Mouse (Mus musculus): ENCODE data around the gene Cd164l2. TPM values are rescaled to one million over a fixed set of nuclear protein-coding genes. Genes with fewer than 3 reads are reported as not detected.

Gene Cd164l2
- polyA plus RNA-seq, 2 experiments, result 0.06 TPM; not detected in 1

GRCm38 (mm10) chr4:133184031-133184897, 27.7 kb upstream of the Cd164l2 start:
- no peak for ATAC-seq (ENCODE audit: insufficient read depth)
- H3K9me3 ChIP-seq (ENCODE audit: control insufficient read depth, low read length), result no peaks in the 10 kb centered on the region
- DNase-seq (ENCODE audit: low read depth in 3 of 3, low spot score in 3 of 3), result no peak
- no peaks in the 10 kb centered on the region for H3K27me3 ChIP-seq (ENCODE audit: control insufficient read depth, insufficient read depth, low read length)
- H3K36me3 ChIP-seq (replicated peaks; ENCODE audit: control insufficient read depth, insufficient read depth, low read depth), result peaks cover 19% of the 10 kb centered on the region
- no peak overlapping the region for H3K9ac ChIP-seq (replicated peaks)
- no peak for TF ChIP-seq CTCF (IDR thresholded peaks at IDR 0.05; ENCODE audit: low read depth)
- no peak for TF ChIP-seq EP300 (IDR thresholded peaks at IDR 0.05; ENCODE audit: low read depth)
- WGBS (ENCODE audit: insufficient replicate concordance), result 77% methylated on average over 14 of the region's 14 CpGs
- H3K4me2 ChIP-seq (ENCODE audit: low read depth), result 0 out of 2 replicates have a peak overlapping the region, but pooled peaks have one; percentile 11
- H3K4me3 ChIP-seq (ENCODE audit: insufficient read depth in 1 of 2, low read depth in 2 of 2, low read length in 2 of 2), result no peak overlapping the region
- peaks cover 0 to 3% of the 10 kb centered on the region in 2 experiments; a peak in 1 of 4 replicates for H3K4me1 ChIP-seq (replicated peaks; ENCODE audit: control insufficient read depth in 2 of 2, insufficient read depth in 2 of 2, low read length in 1 of 2)
- no peak overlapping the region for H3K27ac ChIP-seq

DNA sequence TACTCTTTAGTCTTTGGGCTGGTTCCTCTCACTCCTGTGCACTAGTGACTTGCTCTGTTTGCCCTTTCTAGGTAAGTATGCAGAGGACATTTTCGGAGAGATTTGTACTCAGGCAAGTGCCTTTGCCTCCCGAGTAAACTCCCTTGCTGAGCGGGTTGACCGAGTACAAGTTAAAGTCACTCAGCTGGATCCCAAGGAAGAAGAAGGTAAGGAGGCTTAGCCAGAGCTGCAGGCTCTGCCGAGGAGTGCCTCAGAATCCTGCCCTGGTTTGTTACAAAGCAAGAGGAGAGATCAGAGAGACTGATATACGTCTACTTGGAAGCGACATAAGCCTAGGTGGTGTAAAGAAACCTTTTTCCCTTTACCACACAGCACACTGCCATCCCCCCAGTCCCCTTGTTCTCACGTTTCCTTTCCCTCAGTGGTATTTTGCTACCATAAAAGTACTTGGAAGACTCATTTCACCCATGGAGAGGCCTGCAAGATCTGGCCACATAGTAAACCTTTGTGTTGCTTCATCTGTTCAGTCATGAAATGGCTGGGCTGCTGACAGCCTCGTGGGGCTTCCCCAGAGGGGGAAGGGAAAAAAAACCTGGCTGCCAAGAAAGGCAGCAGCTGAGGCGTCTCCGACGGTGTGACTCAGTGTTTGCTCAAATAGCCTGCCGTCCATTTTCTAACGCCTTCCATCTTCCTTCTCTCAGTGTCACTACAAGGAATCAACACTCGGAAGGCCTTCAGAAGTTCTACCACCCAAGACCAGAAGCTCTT, 26.8 kb upstream of the Cd164l2 start:
- TF ChIP-seq CTCF (IDR thresholded peaks at IDR 0.05; ENCODE audit: low read depth) (no peak), EP300 (IDR thresholded peaks at IDR 0.05; ENCODE audit: low read depth) (no peak)
- no peak overlapping the region for H3K4me3 ChIP-seq (ENCODE audit: insufficient read depth in 1 of 2, low read depth in 2 of 2, low read length in 2 of 2)
- no peak for DNase-seq (ENCODE audit: low read depth in 3 of 3, low spot score in 3 of 3)
- no peaks in the 10 kb centered on the region for H3K27me3 ChIP-seq (ENCODE audit: control insufficient read depth, insufficient read depth, low read length)
- H3K4me2 ChIP-seq (ENCODE audit: low read depth), result no peak overlapping the region
- 69% methylated on average over 15 of the region's 15 CpGs for WGBS (ENCODE audit: insufficient replicate concordance)
- peaks cover 27% of the 10 kb centered on the region for H3K36me3 ChIP-seq (replicated peaks; ENCODE audit: control insufficient read depth, insufficient read depth, low read depth)
- H3K4me1 ChIP-seq (replicated peaks; ENCODE audit: control insufficient read depth in 2 of 2, insufficient read depth in 2 of 2, low read length in 1 of 2), result peaks cover 0 to 3% of the 10 kb centered on the region in 2 experiments; a peak in 1 of 4 replicates
- H3K9me3 ChIP-seq (ENCODE audit: control insufficient read depth, low read length), result no peaks in the 10 kb centered on the region
- no peak for ATAC-seq (ENCODE audit: insufficient read depth)
- no peak overlapping the region for H3K27ac ChIP-seq
- no peak overlapping the region for H3K9ac ChIP-seq (replicated peaks)

- no peak overlapping the region for H3K4me2 ChIP-seq (ENCODE audit: low read depth)
- 92% methylated on average over 8 of the region's 8 CpGs for WGBS (ENCODE audit: insufficient replicate concordance)
- TF ChIP-seq EP300 (IDR thresholded peaks at IDR 0.05; ENCODE audit: low read depth), result no peak
- no peak for TF ChIP-seq CTCF (IDR thresholded peaks at IDR 0.05; ENCODE audit: low read depth)
- H3K9me3 ChIP-seq (ENCODE audit: control insufficient read depth, low read length), result no peaks in the 10 kb centered on the region
- peaks cover 27% of the 10 kb centered on the region for H3K36me3 ChIP-seq (replicated peaks; ENCODE audit: control insufficient read depth, insufficient read depth, low read depth)
- H3K27me3 ChIP-seq (ENCODE audit: control insufficient read depth, insufficient read depth, low read length), result no peaks in the 10 kb centered on the region
- DNase-seq (ENCODE audit: low read depth in 3 of 3, low spot score in 3 of 3) (no peak), ATAC-seq (ENCODE audit: insufficient read depth) (no peak)
- H3K4me1 ChIP-seq (replicated peaks; ENCODE audit: control insufficient read depth in 2 of 2, insufficient read depth in 2 of 2, low read length in 1 of 2), result peaks cover 0 to 3% of the 10 kb centered on the region in 2 experiments; a peak in 1 of 4 replicates
- no peak overlapping the region for H3K9ac ChIP-seq (replicated peaks)
- no peak overlapping the region for H3K4me3 ChIP-seq (ENCODE audit: insufficient read depth in 1 of 2, low read depth in 2 of 2, low read length in 2 of 2)
- no peak overlapping the region for H3K27ac ChIP-seq
Measured at GRCm38 (mm10) chr4:133185893-133186292, 26.0 kb upstream of the Cd164l2 start.

GRCm38 (mm10) chr4:133186856-133187255, 25.1 kb upstream of the Cd164l2 start:
- Histone ChIP-seq H3K27me3 (ENCODE audit: control insufficient read depth, insufficient read depth, low read length) (no peaks in the 10 kb centered on the region), H3K4me3 (ENCODE audit: insufficient read depth in 1 of 2, low read depth in 2 of 2, low read length in 2 of 2) (no peak overlapping the region), H3K9me3 (ENCODE audit: control insufficient read depth, low read length) (no peaks in the 10 kb centered on the region), H3K27ac (no peak overlapping the region), H3K36me3 (replicated peaks; ENCODE audit: control insufficient read depth, insufficient read depth, low read depth) (peaks cover 31% of the 10 kb centered on the region), H3K4me2 (ENCODE audit: low read depth) (no peak overlapping the region), H3K4me1 (replicated peaks; ENCODE audit: control insufficient read depth in 2 of 2, insufficient read depth in 2 of 2, low read length in 1 of 2) (peaks cover 0 to 3% of the 10 kb centered on the region in 2 experiments; a peak in 1 of 4 replicates), H3K9ac (replicated peaks) (no peak overlapping the region)
- DNase-seq (ENCODE audit: low read depth in 3 of 3, low spot score in 3 of 3), result no peak
- 78% methylated on average over 5 of the region's 5 CpGs for WGBS (ENCODE audit: insufficient replicate concordance)
- TF ChIP-seq CTCF (IDR thresholded peaks at IDR 0.05; ENCODE audit: low read depth) (peak; percentile 36), EP300 (IDR thresholded peaks at IDR 0.05; ENCODE audit: low read depth) (no peak)
- no peak for ATAC-seq (ENCODE audit: insufficient read depth)

- Histone ChIP-seq H3K4me1 (replicated peaks; ENCODE audit: control insufficient read depth in 2 of 2, insufficient read depth in 2 of 2, low read length in 1 of 2) (no peaks in the 10 kb centered on the region), H3K4me2 (ENCODE audit: low read depth) (no peak overlapping the region), H3K4me3 (ENCODE audit: insufficient read depth in 1 of 2, low read depth in 2 of 2, low read length in 2 of 2) (no peak overlapping the region), H3K9me3 (ENCODE audit: control insufficient read depth, low read length) (no peaks in the 10 kb centered on the region), H3K36me3 (replicated peaks; ENCODE audit: control insufficient read depth, insufficient read depth, low read depth) (peaks cover 38% of the 10 kb centered on the region), H3K27ac (no peak overlapping the region), H3K9ac (replicated peaks) (no peak overlapping the region), H3K27me3 (ENCODE audit: control insufficient read depth, insufficient read depth, low read length) (no peaks in the 10 kb centered on the region)
- DNase-seq (ENCODE audit: low read depth in 3 of 3, low spot score in 3 of 3) (no peak), ATAC-seq (ENCODE audit: insufficient read depth) (no peak)
- 83% methylated on average over 10 of the region's 10 CpGs for WGBS (ENCODE audit: insufficient replicate concordance)
- TF ChIP-seq EP300 (IDR thresholded peaks at IDR 0.05; ENCODE audit: low read depth) (no peak), CTCF (IDR thresholded peaks at IDR 0.05; ENCODE audit: low read depth) (no peak)
Measured at GRCm38 (mm10) chr4:133189396-133189795, 22.5 kb upstream of the Cd164l2 start.

Data from liver, embryonic 14.5 days (tissue).